Mouse (Mus musculus): ENCODE measurements around the gene Olfr1113. TPM values are rescaled to one million over a fixed set of nuclear protein-coding genes. Genes with fewer than 3 reads are reported as not detected.
"Not testable (repeated sequence)": the region's sequence is repeated elsewhere in the genome, so short reads cannot be mapped to it uniquely, and the experiment has no call there.

The Olfr1113 gene
- polyA plus RNA-seq (2014; fragmentation: Nextera tagmentation; extraction: Ambion mirVana) = not detected in 2 replicates

DNA sequence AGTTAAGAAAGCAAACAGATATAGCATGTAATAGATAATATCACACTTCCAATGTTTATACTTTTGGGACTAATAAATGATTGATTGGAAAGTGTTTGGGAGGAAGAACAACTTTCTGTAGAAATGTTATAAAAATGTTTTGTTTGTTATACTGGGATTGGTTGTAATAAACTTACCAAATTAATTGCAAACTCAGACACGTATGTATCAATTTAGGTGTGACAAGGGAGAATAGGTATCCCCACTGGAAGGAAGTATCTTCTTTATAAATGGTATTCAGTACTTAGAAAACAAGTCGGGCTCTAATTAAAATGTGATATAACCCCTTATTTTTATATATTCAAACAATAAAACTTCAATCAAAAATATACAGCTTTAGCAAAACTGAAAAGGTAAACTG is at the start of gene Olfr1113:
TSS of gene Olfr1113 (plus strand) at position 301 of the 400 bp plus-strand sequence.
- H3K4me2 ChIP-seq (ENCODE audit: low read depth) = no peak within 1 kb of the TSS
- no peaks in the 10 kb centered on the region for H3K27me3 ChIP-seq (ENCODE audit: control insufficient read depth, insufficient read depth, low read length)
- no peaks in the 10 kb centered on the region for H3K9me3 ChIP-seq (ENCODE audit: control insufficient read depth, low read length)
- no peak within 1 kb of the TSS for H3K4me3 ChIP-seq (ENCODE audit: low read depth, low read length)
- H3K36me3 ChIP-seq (ENCODE audit: control insufficient read depth, insufficient read depth, low read length) = no peaks in the 10 kb centered on the region
- ATAC-seq (ENCODE audit: insufficient read depth, low FRiP score, low TSS enrichment) (no peak), DNase-seq (ENCODE audit: low spot score) (no peak)
- no peak within 1 kb of the TSS for H3K27ac ChIP-seq (ENCODE audit: low read depth, low read length)
- 91% methylated on average over 2 of the region's 2 CpGs for WGBS
- no peak within 1 kb of the TSS for H3K9ac ChIP-seq (ENCODE audit: low read length)
- no peaks in the 10 kb centered on the region for H3K4me1 ChIP-seq (ENCODE audit: control insufficient read depth, insufficient read depth, low read length)

DNA sequence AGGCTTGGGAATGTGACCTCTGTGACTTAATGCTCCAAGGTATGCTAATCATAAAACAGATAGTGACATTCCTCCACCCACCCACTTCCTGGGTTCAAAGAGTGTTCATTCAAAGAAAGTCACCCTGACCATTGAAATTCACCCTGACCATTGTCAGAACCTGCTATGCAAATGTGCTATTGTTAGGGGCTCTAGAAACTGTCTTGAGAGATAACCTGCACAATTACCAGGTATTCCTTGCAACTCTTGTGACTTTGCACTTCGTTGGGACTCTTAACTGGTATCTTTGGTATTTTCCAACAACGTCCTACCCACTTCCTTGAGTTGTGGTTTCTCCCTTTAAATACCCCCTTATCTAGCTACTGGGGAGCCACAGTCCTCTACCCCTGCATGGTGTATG is 41.0 kb upstream of the Olfr1113 start:
- not testable (repeated sequence) for H3K4me1 ChIP-seq (ENCODE audit: control insufficient read depth, insufficient read depth, low read length); H3K27me3 ChIP-seq (ENCODE audit: control insufficient read depth, insufficient read depth, low read length); DNase-seq (ENCODE audit: low spot score); ATAC-seq (ENCODE audit: insufficient read depth, low FRiP score, low TSS enrichment); H3K27ac ChIP-seq (ENCODE audit: low read depth, low read length); H3K9ac ChIP-seq (ENCODE audit: low read length); H3K4me3 ChIP-seq (ENCODE audit: low read depth, low read length); H3K9me3 ChIP-seq (ENCODE audit: control insufficient read depth, low read length); H3K4me2 ChIP-seq (ENCODE audit: low read depth); H3K36me3 ChIP-seq (ENCODE audit: control insufficient read depth, insufficient read depth, low read length)
- 82% methylated on average over 2 of the region's 2 CpGs for WGBS

DNA sequence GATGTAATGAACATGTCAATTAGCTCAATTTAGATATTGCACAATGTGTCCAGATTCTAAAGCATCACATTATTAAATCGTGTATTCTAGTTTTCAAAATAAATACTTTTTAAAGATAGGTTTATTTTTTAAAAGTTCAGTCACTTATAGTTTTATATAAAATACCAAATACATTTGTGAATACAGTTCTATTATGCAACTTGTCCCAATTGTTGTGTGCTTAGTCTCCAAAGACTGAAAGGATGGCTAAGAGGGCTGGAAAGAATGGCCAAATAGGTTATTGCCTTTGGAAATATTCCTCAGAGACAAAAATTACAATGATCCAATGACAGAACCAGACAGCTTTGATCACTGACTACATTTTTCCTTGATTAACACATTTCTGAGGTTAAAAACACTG is 21.3 kb upstream of the Olfr1113 start, which contains the start of gene Olfr1112:
TSS of gene Olfr1112 (plus strand) at position 301 of the 400 bp plus-strand sequence.
- Histone ChIP-seq H3K4me1 (ENCODE audit: control insufficient read depth, insufficient read depth, low read length) (no peaks in the 10 kb centered on the region), H3K27ac (ENCODE audit: low read depth, low read length) (no peak within 1 kb of the TSS), H3K36me3 (ENCODE audit: control insufficient read depth, insufficient read depth, low read length) (no peaks in the 10 kb centered on the region), H3K9me3 (ENCODE audit: control insufficient read depth, low read length) (no peaks in the 10 kb centered on the region), H3K4me2 (ENCODE audit: low read depth) (no peak within 1 kb of the TSS), H3K9ac (ENCODE audit: low read length) (no peak within 1 kb of the TSS), H3K4me3 (ENCODE audit: low read depth, low read length) (no peak within 1 kb of the TSS), H3K27me3 (ENCODE audit: control insufficient read depth, insufficient read depth, low read length) (no peaks in the 10 kb centered on the region)
- DNase-seq (ENCODE audit: low spot score) = no peak
- 84% methylated on average over 1 of the region's 1 CpGs for WGBS
- ATAC-seq (ENCODE audit: insufficient read depth, low FRiP score, low TSS enrichment) = no peak

DNA sequence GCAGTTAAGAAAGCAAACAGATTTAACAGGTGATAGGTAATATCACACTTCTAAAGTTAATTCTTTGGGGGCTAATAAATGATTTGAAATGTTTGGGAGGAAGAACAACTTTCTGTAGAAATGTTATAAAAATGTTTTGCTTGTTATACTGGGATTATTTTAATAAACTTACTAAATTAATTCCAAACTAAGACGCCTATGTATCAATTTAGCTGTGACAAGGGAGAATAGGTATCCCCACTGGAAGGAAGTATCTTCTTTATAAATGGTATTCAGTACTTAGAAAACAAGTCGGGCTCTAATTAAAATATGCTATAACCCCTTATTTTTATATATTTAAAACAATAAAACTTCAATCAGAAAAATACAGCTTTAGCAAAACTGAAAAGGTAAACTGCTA is 38.9 kb downstream of the Olfr1113 start, which contains the start of gene Olfr1115:
TSS of gene Olfr1115 (plus strand) at position 301 of the 400 bp plus-strand sequence.
- H3K27ac ChIP-seq (ENCODE audit: low read depth, low read length) = no peak within 1 kb of the TSS
- 90% methylated on average over 2 of the region's 2 CpGs for WGBS
- H3K4me3 ChIP-seq (ENCODE audit: low read depth, low read length) = no peak within 1 kb of the TSS
- no peaks in the 10 kb centered on the region for H3K9me3 ChIP-seq (ENCODE audit: control insufficient read depth, low read length)
- H3K27me3 ChIP-seq (ENCODE audit: control insufficient read depth, insufficient read depth, low read length) = no peaks in the 10 kb centered on the region
- no peak within 1 kb of the TSS for H3K9ac ChIP-seq (ENCODE audit: low read length)
- no peak within 1 kb of the TSS for H3K4me2 ChIP-seq (ENCODE audit: low read depth)
- H3K36me3 ChIP-seq (ENCODE audit: control insufficient read depth, insufficient read depth, low read length) = no peaks in the 10 kb centered on the region
- ATAC-seq (ENCODE audit: insufficient read depth, low FRiP score, low TSS enrichment) = no peak
- H3K4me1 ChIP-seq (ENCODE audit: control insufficient read depth, insufficient read depth, low read length) = no peaks in the 10 kb centered on the region
- DNase-seq (ENCODE audit: low spot score) = no peak

Small RNAs within 50 kb of the gene (microRNA-seq; reads per million reads assigned to microRNA genes)
- gene Gm27438 = not detected

Other genes starting within 250 kb of the Olfr1113 start
- not detected in 2 replicates for gene Olfr1099, start 248.3 kb upstream of the Olfr1113 start, polyA plus RNA-seq (2014; fragmentation: Nextera tagmentation; extraction: Ambion mirVana)
- not detected in 2 replicates for gene Olfr1100, start 229.0 kb upstream of the Olfr1113 start, polyA plus RNA-seq (2014; fragmentation: Nextera tagmentation; extraction: Ambion mirVana)
- gene Olfr1101, start 217.7 kb upstream of the Olfr1113 start, polyA plus RNA-seq (2014; fragmentation: Nextera tagmentation; extraction: Ambion mirVana) = not detected in 2 replicates
- not detected in 2 replicates for gene Olfr1102, start 210.6 kb upstream of the Olfr1113 start, polyA plus RNA-seq (2014; fragmentation: Nextera tagmentation; extraction: Ambion mirVana)
- gene Olfr1104, start 181.9 kb upstream of the Olfr1113 start, polyA plus RNA-seq (2014; fragmentation: Nextera tagmentation; extraction: Ambion mirVana) = not detected in 2 replicates
- not detected in 2 replicates for gene Olfr1105, start 172.4 kb upstream of the Olfr1113 start, polyA plus RNA-seq (2014; fragmentation: Nextera tagmentation; extraction: Ambion mirVana)
- gene Olfr1106, start 156.7 kb upstream of the Olfr1113 start, polyA plus RNA-seq (2014; fragmentation: Nextera tagmentation; extraction: Ambion mirVana) = not detected in 2 replicates
- gene Olfr1107, start 133.2 kb upstream of the Olfr1113 start, polyA plus RNA-seq (2014; fragmentation: Nextera tagmentation; extraction: Ambion mirVana) = not detected in 2 replicates
- not detected in 2 replicates for gene Olfr1109, start 113.0 kb upstream of the Olfr1113 start, polyA plus RNA-seq (2014; fragmentation: Nextera tagmentation; extraction: Ambion mirVana)
- gene Olfr259, start 94.4 kb upstream of the Olfr1113 start, polyA plus RNA-seq (2014; fragmentation: Nextera tagmentation; extraction: Ambion mirVana) = not detected in 2 replicates
- gene Olfr1110, start 68.7 kb upstream of the Olfr1113 start, polyA plus RNA-seq (2014; fragmentation: Nextera tagmentation; extraction: Ambion mirVana) = not detected in 2 replicates
- not detected in 2 replicates for gene Olfr1111, start 56.3 kb upstream of the Olfr1113 start, polyA plus RNA-seq (2014; fragmentation: Nextera tagmentation; extraction: Ambion mirVana)
- gene Olfr1112, start 21.2 kb upstream of the Olfr1113 start, polyA plus RNA-seq (2014; fragmentation: Nextera tagmentation; extraction: Ambion mirVana) = not detected in 2 replicates
- not detected in 2 replicates for gene Olfr1115, start 39.0 kb downstream of the Olfr1113 start, polyA plus RNA-seq (2014; fragmentation: Nextera tagmentation; extraction: Ambion mirVana)
- not detected in 2 replicates for gene Olfr1116, start 58.6 kb downstream of the Olfr1113 start, polyA plus RNA-seq (2014; fragmentation: Nextera tagmentation; extraction: Ambion mirVana)
- not detected in 2 replicates for gene Olfr1118, start 98.6 kb downstream of the Olfr1113 start, polyA plus RNA-seq (2014; fragmentation: Nextera tagmentation; extraction: Ambion mirVana)
- gene Olfr1120, start 145.8 kb downstream of the Olfr1113 start, polyA plus RNA-seq (2014; fragmentation: Nextera tagmentation; extraction: Ambion mirVana) = not detected in 2 replicates
- not detected in 2 replicates for gene Olfr1121, start 160.9 kb downstream of the Olfr1113 start, polyA plus RNA-seq (2014; fragmentation: Nextera tagmentation; extraction: Ambion mirVana)
- not detected in 2 replicates for gene Olfr1122, start 176.9 kb downstream of the Olfr1113 start, polyA plus RNA-seq (2014; fragmentation: Nextera tagmentation; extraction: Ambion mirVana)
- not detected in 2 replicates for gene Olfr1123, start 207.7 kb downstream of the Olfr1113 start, polyA plus RNA-seq (2014; fragmentation: Nextera tagmentation; extraction: Ambion mirVana)
- not detected in 2 replicates for gene Olfr1124, start 221.3 kb downstream of the Olfr1113 start, polyA plus RNA-seq (2014; fragmentation: Nextera tagmentation; extraction: Ambion mirVana)
- gene Olfr1126, start 245.0 kb downstream of the Olfr1113 start, polyA plus RNA-seq (2014; fragmentation: Nextera tagmentation; extraction: Ambion mirVana) = not detected in 2 replicates

Measured in neural tube, embryonic 11.5 days (tissue).